Mouse (Mus musculus) R1 (cell line): ENCODE results near the gene Kcnk13.
A peak's percentile ranks its signal among the peaks of the same experiment; 100 is the strongest.

ENCODE experiments used
- DNase-seq: peaks from one replicate; pipeline ENCODE4 v3.0.0-alpha.2; 2018; ENCODE audit warnings: low read depth, low spot score

The Kcnk13 gene

GRCm38 (mm10) chr12:99964301-99965202 is at the start of gene Kcnk13:
Gene Kcnk13 (plus strand): TSS chr12:99964499.
- DNase-seq: peak; percentile 83

- no peak for DNase-seq
Observed at GRCm38 (mm10) chr12:99917800-99918427, 46.4 kb upstream of the Kcnk13 start.

- DNase-seq: no peak
Observed at GRCm38 (mm10) chr12:99919636-99920035, 44.7 kb upstream of the Kcnk13 start.

GRCm38 (mm10) chr12:99921045-99921444 is 43.3 kb upstream of the Kcnk13 start:
- DNase-seq: peak; percentile 68

- peak; percentile 74 for DNase-seq
Observed at GRCm38 (mm10) chr12:99923131-99923606, 41.1 kb upstream of the Kcnk13 start.

- DNase-seq: no peak
Observed at GRCm38 (mm10) chr12:99923703-99924102, 40.6 kb upstream of the Kcnk13 start.

- no peak for DNase-seq
Observed at GRCm38 (mm10) chr12:99928311-99928710, 36.0 kb upstream of the Kcnk13 start.

- no peak for DNase-seq
Observed at GRCm38 (mm10) chr12:99929160-99929559, 35.1 kb upstream of the Kcnk13 start.

- DNase-seq: no peak
Observed at GRCm38 (mm10) chr12:99932245-99932644, 32.1 kb upstream of the Kcnk13 start.

- no peak for DNase-seq
Observed at GRCm38 (mm10) chr12:99933630-99934029, 30.7 kb upstream of the Kcnk13 start.

GRCm38 (mm10) chr12:99935403-99935802 is 28.9 kb upstream of the Kcnk13 start:
- DNase-seq: no peak

- DNase-seq: no peak
Observed at GRCm38 (mm10) chr12:99938476-99938875, 25.8 kb upstream of the Kcnk13 start.

GRCm38 (mm10) chr12:99939179-99939578 is 25.1 kb upstream of the Kcnk13 start:
- no peak for DNase-seq

GRCm38 (mm10) chr12:99940704-99941103 is 23.6 kb upstream of the Kcnk13 start:
- no peak for DNase-seq

GRCm38 (mm10) chr12:99942441-99942840 is 21.9 kb upstream of the Kcnk13 start:
- no peak for DNase-seq

GRCm38 (mm10) chr12:99952928-99953327 is 11.4 kb upstream of the Kcnk13 start:
- peak; percentile 49 for DNase-seq

GRCm38 (mm10) chr12:99956411-99956810 is 7.9 kb upstream of the Kcnk13 start:
- no peak for DNase-seq

- no peak for DNase-seq
Observed at GRCm38 (mm10) chr12:99958068-99959060, 5.9 kb upstream of the Kcnk13 start.

GRCm38 (mm10) chr12:99959291-99959690 is 5.0 kb upstream of the Kcnk13 start:
- DNase-seq: no peak

GRCm38 (mm10) chr12:99959930-99960329 is 4.4 kb upstream of the Kcnk13 start:
- DNase-seq: no peak

GRCm38 (mm10) chr12:99960675-99961074 is 3.6 kb upstream of the Kcnk13 start:
- no peak for DNase-seq
